Mouse (Mus musculus): ENCODE results near the gene Pygb. TPM values are rescaled to one million over a fixed set of nuclear protein-coding genes. Genes with fewer than 3 reads are reported as not detected.

Gene Pygb
- polyA plus RNA-seq, 1 experiment from 2014 or later, result 243 TPM

- H3K4me1 ChIP-seq (ENCODE audit: control insufficient read depth, insufficient read depth, low read length), result no peaks in the 10 kb centered on the region
- WGBS, result 57% methylated on average over 5 of the region's 5 CpGs
- no peaks in the 10 kb centered on the region for H3K9me3 ChIP-seq (replicated peaks; ENCODE audit: control insufficient read depth, low read length)
- ATAC-seq (replicated peaks; ENCODE audit: extremely low read depth, insufficient read depth, low FRiP score), result no peak
- H3K9ac ChIP-seq (ENCODE audit: low read length), result no peak overlapping the region
- no peaks in the 10 kb centered on the region for H3K27me3 ChIP-seq (ENCODE audit: control insufficient read depth, insufficient read depth, low read length)
- peaks cover 89% of the 10 kb centered on the region for H3K36me3 ChIP-seq (ENCODE audit: control insufficient read depth, insufficient read depth)
- no peak overlapping the region for H3K27ac ChIP-seq (ENCODE audit: low read length)
- H3K4me3 ChIP-seq (ENCODE audit: low read length), result no peak overlapping the region
- no peak overlapping the region for H3K4me2 ChIP-seq (ENCODE audit: low read depth, low read length)
These were observed 24.1 kb downstream of the Pygb start for GRCm38 (mm10) chr2:150810603-150811002.

DNA sequence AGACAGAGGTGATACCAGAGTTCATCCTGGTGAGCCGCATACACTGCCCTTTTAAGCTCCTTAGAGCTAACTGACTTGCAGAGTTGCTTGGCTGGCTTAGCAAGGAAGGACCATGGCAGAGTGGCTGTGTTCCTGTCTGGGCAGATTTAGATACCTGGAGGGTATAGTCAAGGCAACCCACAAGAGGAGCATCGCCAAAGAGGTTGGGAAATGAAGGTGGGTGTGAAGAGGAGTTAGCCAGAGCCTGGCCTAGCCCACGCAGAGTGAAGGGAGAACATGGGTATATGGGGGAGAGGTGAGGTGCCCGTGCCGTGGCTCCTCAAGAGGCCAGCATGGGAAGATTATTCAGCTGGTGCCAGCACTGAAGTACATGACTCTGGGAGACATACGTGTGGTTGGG, 26.3 kb downstream of the Pygb start:
- ATAC-seq (replicated peaks; ENCODE audit: extremely low read depth, insufficient read depth, low FRiP score), result no peak
- Histone ChIP-seq H3K27me3 (ENCODE audit: control insufficient read depth, insufficient read depth, low read length) (no peaks in the 10 kb centered on the region), H3K4me1 (ENCODE audit: control insufficient read depth, insufficient read depth, low read length) (no peaks in the 10 kb centered on the region), H3K36me3 (ENCODE audit: control insufficient read depth, insufficient read depth) (peaks cover 93% of the 10 kb centered on the region), H3K4me3 (ENCODE audit: low read length) (no peak overlapping the region), H3K9me3 (replicated peaks; ENCODE audit: control insufficient read depth, low read length) (no peaks in the 10 kb centered on the region), H3K27ac (ENCODE audit: low read length) (no peak overlapping the region), H3K4me2 (ENCODE audit: low read depth, low read length) (no peak overlapping the region), H3K9ac (ENCODE audit: low read length) (no peak overlapping the region)
- WGBS, result 92% methylated on average over 6 of the region's 6 CpGs

DNA sequence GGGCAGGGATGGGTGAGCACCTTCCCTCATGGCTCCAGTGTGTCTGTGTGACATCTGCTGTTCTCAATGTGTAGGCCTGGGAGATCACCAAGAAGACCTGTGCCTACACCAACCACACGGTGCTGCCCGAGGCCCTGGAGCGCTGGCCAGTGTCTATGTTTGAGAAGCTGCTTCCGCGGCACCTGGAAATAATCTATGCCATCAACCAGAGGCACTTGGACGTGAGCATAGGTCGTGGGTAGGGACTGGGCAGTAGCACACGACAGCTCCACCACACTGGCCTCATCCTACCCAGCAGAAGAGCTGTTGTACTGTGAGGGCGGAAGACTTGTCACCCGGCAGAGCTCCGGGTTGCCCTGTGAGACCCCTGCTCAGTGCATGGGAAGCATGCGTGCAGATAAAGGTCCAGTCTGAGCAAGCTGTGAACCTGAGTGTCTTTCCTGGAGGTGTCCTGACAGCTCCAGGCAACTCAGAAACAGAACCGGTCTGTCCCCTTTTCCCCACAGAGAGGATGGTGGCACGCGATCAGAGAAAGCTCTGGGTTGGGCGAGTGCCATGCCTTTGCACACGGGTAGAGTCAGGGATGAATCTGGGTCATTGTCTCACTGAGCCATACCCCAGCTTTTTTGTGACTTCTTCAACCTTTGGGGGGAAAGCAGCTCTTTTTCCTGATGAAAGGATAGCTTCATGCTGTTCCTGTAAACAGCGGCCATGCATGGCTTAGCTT, 30.3 kb downstream of the Pygb start:
- Histone ChIP-seq H3K4me1 (ENCODE audit: control insufficient read depth, insufficient read depth, low read length) (no peaks in the 10 kb centered on the region), H3K36me3 (ENCODE audit: control insufficient read depth, insufficient read depth) (peaks cover 87% of the 10 kb centered on the region), H3K4me3 (ENCODE audit: low read length) (no peak overlapping the region), H3K27ac (ENCODE audit: low read length) (no peak overlapping the region), H3K9me3 (replicated peaks; ENCODE audit: control insufficient read depth, low read length) (no peaks in the 10 kb centered on the region), H3K27me3 (ENCODE audit: control insufficient read depth, insufficient read depth, low read length) (no peaks in the 10 kb centered on the region), H3K9ac (ENCODE audit: low read length) (no peak overlapping the region), H3K4me2 (ENCODE audit: low read depth, low read length) (no peak overlapping the region)
- WGBS, result 87% methylated on average over 18 of the region's 18 CpGs
- ATAC-seq (replicated peaks; ENCODE audit: extremely low read depth, insufficient read depth, low FRiP score), result no peak

DNA sequence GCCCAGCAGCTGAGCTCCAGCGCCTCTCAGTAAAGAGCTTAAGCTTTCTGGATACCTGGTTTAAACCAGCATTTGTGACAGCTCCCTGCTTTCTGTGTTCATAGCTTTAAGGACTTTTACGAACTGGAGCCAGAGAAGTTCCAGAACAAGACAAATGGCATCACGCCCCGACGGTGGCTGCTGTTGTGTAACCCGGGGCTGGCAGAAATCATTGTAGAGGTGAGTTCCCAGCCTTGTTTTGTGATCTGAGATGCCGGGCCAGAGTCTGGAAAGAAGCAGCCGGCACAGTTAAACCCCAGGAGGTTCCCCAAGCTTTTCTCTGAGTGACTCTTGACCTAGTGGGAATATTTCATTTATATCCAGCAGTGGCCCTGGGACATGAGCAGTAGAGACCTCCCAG, 32.2 kb downstream of the Pygb start:
- WGBS, result 94% methylated on average over 8 of the region's 8 CpGs
- Histone ChIP-seq H3K4me3 (ENCODE audit: low read length) (no peak overlapping the region), H3K9me3 (replicated peaks; ENCODE audit: control insufficient read depth, low read length) (no peaks in the 10 kb centered on the region)

DNA sequence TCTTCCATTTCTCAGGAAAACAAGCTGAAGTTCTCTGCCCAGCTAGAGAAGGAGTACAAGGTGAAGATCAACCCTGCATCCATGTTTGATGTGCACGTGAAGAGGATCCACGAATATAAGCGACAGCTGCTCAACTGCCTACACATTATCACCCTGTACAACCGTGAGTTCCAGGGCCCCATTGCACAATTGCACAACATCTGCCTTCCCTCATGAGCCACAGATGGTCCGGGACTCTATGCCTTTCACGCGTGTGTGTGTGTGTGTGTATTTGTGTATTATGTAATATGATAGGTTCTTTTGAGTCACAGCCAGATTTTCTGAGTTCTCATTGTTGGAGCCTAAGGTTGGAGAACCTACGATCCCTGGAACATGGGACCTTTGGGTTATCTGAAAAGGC, 34.2 kb downstream of the Pygb start:
- peaks cover 69% of the 10 kb centered on the region for H3K36me3 ChIP-seq (ENCODE audit: control insufficient read depth, insufficient read depth)
- no peak for ATAC-seq (replicated peaks; ENCODE audit: extremely low read depth, insufficient read depth, low FRiP score)
- no peak overlapping the region for H3K9ac ChIP-seq (ENCODE audit: low read length)
- no peak overlapping the region for H3K4me2 ChIP-seq (ENCODE audit: low read depth, low read length)
- no peaks in the 10 kb centered on the region for H3K4me1 ChIP-seq (ENCODE audit: control insufficient read depth, insufficient read depth, low read length)
- no peak overlapping the region for H3K4me3 ChIP-seq (ENCODE audit: low read length)
- H3K9me3 ChIP-seq (replicated peaks; ENCODE audit: control insufficient read depth, low read length), result no peaks in the 10 kb centered on the region
- 88% methylated on average over 8 of the region's 8 CpGs for WGBS
- H3K27ac ChIP-seq (ENCODE audit: low read length), result no peak overlapping the region
- no peaks in the 10 kb centered on the region for H3K27me3 ChIP-seq (ENCODE audit: control insufficient read depth, insufficient read depth, low read length)

More for the DNA sequence above, 32.2 kb downstream of the Pygb start:
- H3K4me1 ChIP-seq (ENCODE audit: control insufficient read depth, insufficient read depth, low read length), result no peaks in the 10 kb centered on the region
- H3K9ac ChIP-seq (ENCODE audit: low read length), result no peak overlapping the region
- peaks cover 76% of the 10 kb centered on the region for H3K36me3 ChIP-seq (ENCODE audit: control insufficient read depth, insufficient read depth)
- no peak overlapping the region for H3K27ac ChIP-seq (ENCODE audit: low read length)
- ATAC-seq (replicated peaks; ENCODE audit: extremely low read depth, insufficient read depth, low FRiP score), result no peak
- H3K27me3 ChIP-seq (ENCODE audit: control insufficient read depth, insufficient read depth, low read length), result no peaks in the 10 kb centered on the region
- no peak overlapping the region for H3K4me2 ChIP-seq (ENCODE audit: low read depth, low read length)

DNA sequence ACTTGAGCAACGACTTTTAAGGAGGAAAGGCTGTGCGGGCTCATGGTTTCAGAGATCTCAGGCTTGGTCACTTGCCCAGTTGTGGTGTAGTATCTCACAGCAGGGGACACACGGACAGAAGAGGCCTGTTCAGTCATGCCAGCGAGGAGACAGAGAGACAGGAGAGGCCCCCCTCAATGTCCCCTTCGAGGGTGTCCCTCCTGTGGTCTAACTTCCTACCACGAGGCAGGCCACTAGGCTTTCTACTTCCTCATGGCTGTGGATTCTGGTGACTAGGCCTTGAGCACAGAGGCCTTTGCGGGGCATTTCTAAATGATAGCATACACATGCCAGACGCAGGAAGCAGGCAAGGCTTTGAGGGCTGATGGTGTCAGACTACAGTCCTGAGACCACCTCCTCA, 36.5 kb downstream of the Pygb start:
- no peaks in the 10 kb centered on the region for H3K9me3 ChIP-seq (replicated peaks; ENCODE audit: control insufficient read depth, low read length)
- no peak overlapping the region for H3K27ac ChIP-seq (ENCODE audit: low read length)
- peaks cover 67% of the 10 kb centered on the region for H3K36me3 ChIP-seq (ENCODE audit: control insufficient read depth, insufficient read depth)
- H3K4me2 ChIP-seq (ENCODE audit: low read depth, low read length), result no peak overlapping the region
- H3K27me3 ChIP-seq (ENCODE audit: control insufficient read depth, insufficient read depth, low read length), result no peaks in the 10 kb centered on the region
- no peak overlapping the region for H3K9ac ChIP-seq (ENCODE audit: low read length)
- no peaks in the 10 kb centered on the region for H3K4me1 ChIP-seq (ENCODE audit: control insufficient read depth, insufficient read depth, low read length)
- ATAC-seq (replicated peaks; ENCODE audit: extremely low read depth, insufficient read depth, low FRiP score), result no peak
- 73% methylated on average over 8 of the region's 8 CpGs for WGBS
- H3K4me3 ChIP-seq (ENCODE audit: low read length), result no peak overlapping the region

DNA sequence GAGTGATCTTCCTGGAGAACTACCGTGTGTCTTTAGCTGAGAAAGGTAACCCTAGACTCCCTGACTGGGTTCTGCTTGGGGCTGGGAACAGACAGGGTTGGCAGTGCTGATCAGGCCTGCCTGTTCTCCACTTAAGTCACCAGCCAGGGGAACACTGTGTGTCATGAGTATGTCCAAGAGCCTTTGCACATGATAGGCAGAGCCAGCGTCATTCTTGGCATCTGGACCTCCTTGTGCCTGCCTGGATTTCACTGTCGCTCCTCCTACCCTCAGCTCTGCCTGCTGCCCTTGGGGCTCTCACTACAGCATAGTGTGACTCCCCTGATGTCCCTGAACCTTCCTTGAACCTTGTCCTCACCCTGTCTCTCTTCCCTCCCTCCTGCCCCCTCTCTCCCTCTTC, 39.9 kb downstream of the Pygb start:
- peaks cover 69% of the 10 kb centered on the region for H3K36me3 ChIP-seq (ENCODE audit: control insufficient read depth, insufficient read depth)
- no peak for ATAC-seq (replicated peaks; ENCODE audit: extremely low read depth, insufficient read depth, low FRiP score)
- H3K9me3 ChIP-seq (replicated peaks; ENCODE audit: control insufficient read depth, low read length), result no peaks in the 10 kb centered on the region
- H3K9ac ChIP-seq (ENCODE audit: low read length), result no peak overlapping the region
- no peak overlapping the region for H3K4me2 ChIP-seq (ENCODE audit: low read depth, low read length)
- WGBS, result 74% methylated on average over 3 of the region's 3 CpGs
- H3K27me3 ChIP-seq (ENCODE audit: control insufficient read depth, insufficient read depth, low read length), result no peaks in the 10 kb centered on the region
- H3K4me3 ChIP-seq (ENCODE audit: low read length), result no peak overlapping the region
- no peak overlapping the region for H3K27ac ChIP-seq (ENCODE audit: low read length)
- no peaks in the 10 kb centered on the region for H3K4me1 ChIP-seq (ENCODE audit: control insufficient read depth, insufficient read depth, low read length)

- Histone ChIP-seq H3K4me2 (ENCODE audit: low read depth, low read length) (no peak overlapping the region), H3K36me3 (ENCODE audit: control insufficient read depth, insufficient read depth) (peaks cover 75% of the 10 kb centered on the region), H3K27ac (ENCODE audit: low read length) (no peak overlapping the region), H3K4me1 (ENCODE audit: control insufficient read depth, insufficient read depth, low read length) (no peaks in the 10 kb centered on the region), H3K4me3 (ENCODE audit: low read length) (no peak overlapping the region), H3K9me3 (replicated peaks; ENCODE audit: control insufficient read depth, low read length) (no peaks in the 10 kb centered on the region), H3K27me3 (ENCODE audit: control insufficient read depth, insufficient read depth, low read length) (no peaks in the 10 kb centered on the region), H3K9ac (ENCODE audit: low read length) (no peak overlapping the region)
- no peak for ATAC-seq (replicated peaks; ENCODE audit: extremely low read depth, insufficient read depth, low FRiP score)
- WGBS, result 88% methylated on average over 3 of the region's 3 CpGs
These were observed 41.6 kb downstream of the Pygb start for GRCm38 (mm10) chr2:150828164-150828563.

GRCm38 (mm10) chr2:150828654-150829053, 42.1 kb downstream of the Pygb start:
- Histone ChIP-seq H3K27ac (ENCODE audit: low read length) (no peak overlapping the region), H3K4me2 (ENCODE audit: low read depth, low read length) (no peak overlapping the region), H3K4me1 (ENCODE audit: control insufficient read depth, insufficient read depth, low read length) (no peaks in the 10 kb centered on the region), H3K27me3 (ENCODE audit: control insufficient read depth, insufficient read depth, low read length) (no peaks in the 10 kb centered on the region), H3K9ac (ENCODE audit: low read length) (no peak overlapping the region), H3K4me3 (ENCODE audit: low read length) (no peak overlapping the region), H3K9me3 (replicated peaks; ENCODE audit: control insufficient read depth, low read length) (no peaks in the 10 kb centered on the region), H3K36me3 (ENCODE audit: control insufficient read depth, insufficient read depth) (peaks cover 78% of the 10 kb centered on the region)
- WGBS, result 74% methylated on average over 4 of the region's 4 CpGs
- no peak for ATAC-seq (replicated peaks; ENCODE audit: extremely low read depth, insufficient read depth, low FRiP score)
